Mouse (Mus musculus): Measurements from ENCODE around the gene Cdk5. TPM values are rescaled to one million over a fixed set of nuclear protein-coding genes. Genes with fewer than 3 reads are reported as not detected.

The Cdk5 gene
- polyA plus RNA-seq, 1 experiment from 2014 or later = 50.1 TPM

- peak overlapping the region; percentile 79 for H3K27ac ChIP-seq
- H3K4me1 ChIP-seq = peaks cover 63% of the 10 kb centered on the region
- peak overlapping the region; percentile 78; the same call in 1 of the 2 replicates for H3K4me3 ChIP-seq (replicated peaks)
- peaks cover 32% of the 10 kb centered on the region for H3K36me3 ChIP-seq
- peak overlapping the region; percentile 87 for H3K4me2 ChIP-seq
- H3K27me3 ChIP-seq = no peaks in the 10 kb centered on the region
- 21% methylated on average over 12 of the region's 12 CpGs for WGBS
- ATAC-seq (replicated peaks; ENCODE audit: low FRiP score) = no peak
- H3K9ac ChIP-seq = 0 out of 2 replicates have a peak overlapping the region, but pooled peaks have one; percentile 10
- no peaks in the 10 kb centered on the region for H3K9me3 ChIP-seq (replicated peaks)
These were observed 3.9 kb upstream of the Cdk5 start for GRCm38 (mm10) chr5:24427285-24427633.

DNA sequence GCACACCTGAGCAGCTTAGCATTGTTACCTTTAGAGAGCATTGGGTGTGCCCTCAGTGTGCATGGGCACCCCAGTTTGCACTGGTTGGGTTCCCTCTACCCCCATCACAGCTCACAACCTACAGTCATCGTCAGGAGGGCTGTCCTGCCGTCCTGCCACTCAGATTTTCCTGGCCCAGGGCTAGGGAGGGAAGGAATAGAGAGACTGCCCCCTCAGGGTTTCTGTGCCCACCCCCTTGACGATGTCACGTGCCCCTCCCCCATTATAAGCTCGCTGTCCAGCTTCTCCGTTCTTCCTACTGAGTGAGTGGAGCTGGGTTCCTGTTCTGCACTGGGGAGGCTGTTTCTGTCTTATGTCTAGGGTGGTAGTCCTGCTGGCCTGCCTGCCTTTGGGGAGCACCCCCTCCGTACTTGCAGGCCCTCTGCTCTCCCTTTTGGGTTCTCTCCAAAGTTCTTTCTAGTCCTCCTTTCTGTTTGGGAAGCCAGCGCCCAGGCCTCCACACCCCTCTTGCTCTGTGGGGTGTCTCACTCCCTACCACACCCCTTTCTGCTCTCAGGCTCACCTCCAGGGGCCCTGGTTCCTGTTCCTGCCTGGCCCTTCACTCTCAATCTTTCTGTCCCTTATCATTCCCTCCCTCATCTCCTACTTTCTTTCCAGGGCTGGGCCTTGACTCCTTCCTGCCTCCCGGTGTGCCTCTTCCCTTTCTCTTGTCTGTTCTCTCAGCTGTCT lies 3.4 kb upstream of the Cdk5 start:
- peak overlapping the region; percentile 87 for H3K4me2 ChIP-seq
- H3K36me3 ChIP-seq = peaks cover 27% of the 10 kb centered on the region
- H3K9ac ChIP-seq = peak overlapping the region; percentile 72; the same call in 1 of the 2 replicates
- 16% methylated on average over 9 of the region's 9 CpGs for WGBS
- no peaks in the 10 kb centered on the region for H3K27me3 ChIP-seq
- peak overlapping the region; percentile 78 for H3K4me3 ChIP-seq (replicated peaks)
- H3K27ac ChIP-seq = peak overlapping the region; percentile 96; the same call in 1 of the 2 replicates
- ATAC-seq (replicated peaks; ENCODE audit: low FRiP score) = no peak
- peaks cover 65% of the 10 kb centered on the region for H3K4me1 ChIP-seq
- no peaks in the 10 kb centered on the region for H3K9me3 ChIP-seq (replicated peaks)

- Histone ChIP-seq H3K27ac (peak overlapping the region; percentile 96), H3K4me3 (replicated peaks) (peak overlapping the region; percentile 78), H3K4me1 (peaks cover 65% of the 10 kb centered on the region), H3K27me3 (no peaks in the 10 kb centered on the region), H3K9me3 (replicated peaks) (no peaks in the 10 kb centered on the region), H3K9ac (peak overlapping the region; percentile 72), H3K36me3 (peaks cover 27% of the 10 kb centered on the region), H3K4me2 (peak overlapping the region; percentile 87)
- no peak for ATAC-seq (replicated peaks; ENCODE audit: low FRiP score)
- under 1% methylated on average over 10 of the region's 10 CpGs for WGBS
These were observed 2.7 kb upstream of the Cdk5 start for GRCm38 (mm10) chr5:24426037-24426432.

DNA sequence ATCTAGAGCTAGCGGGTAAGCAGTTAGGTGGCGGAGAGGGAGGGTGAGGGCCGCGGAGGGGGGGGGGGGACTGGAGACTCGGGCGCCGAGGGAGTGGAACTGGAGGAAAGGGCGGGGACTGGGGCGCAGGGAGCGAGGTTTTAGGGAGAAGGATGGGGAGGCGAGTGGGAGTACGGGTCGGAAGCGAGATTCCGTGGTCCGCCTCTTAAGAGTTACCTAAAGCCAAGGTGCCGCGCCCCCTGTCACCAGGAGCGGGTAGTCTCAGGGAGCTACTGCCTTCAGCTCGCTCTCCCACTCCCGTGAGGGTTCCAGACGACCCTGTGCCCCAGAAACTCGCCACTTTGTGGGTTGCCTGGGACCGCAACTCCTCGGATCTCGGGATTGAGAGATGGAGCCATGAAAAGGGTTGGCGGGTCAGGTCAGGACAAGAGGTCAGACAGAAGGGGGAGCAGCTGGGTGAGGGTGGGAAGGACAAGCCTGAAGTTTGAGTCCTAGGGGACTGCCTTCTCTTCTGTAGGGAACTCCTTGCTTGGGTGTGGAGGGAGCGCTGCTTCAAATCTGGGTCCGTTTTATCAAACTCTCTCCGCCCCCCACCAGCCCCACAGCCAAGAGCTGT lies 2.2 kb upstream of the Cdk5 start:
- Histone ChIP-seq H3K27me3 (no peaks in the 10 kb centered on the region), H3K27ac (peak overlapping the region; percentile 96), H3K9ac (peak overlapping the region; percentile 72), H3K36me3 (peaks cover 27% of the 10 kb centered on the region), H3K4me1 (peaks cover 65% of the 10 kb centered on the region), H3K9me3 (replicated peaks) (no peaks in the 10 kb centered on the region), H3K4me3 (replicated peaks) (peak overlapping the region; percentile 78), H3K4me2 (peak overlapping the region; percentile 87)
- WGBS = under 1% methylated on average over 27 of the region's 30 CpGs
- ATAC-seq (replicated peaks; ENCODE audit: low FRiP score) = no peak; the same call in 1 of the 2 replicates

GRCm38 (mm10) chr5:24424861-24425411 lies 1.6 kb upstream of the Cdk5 start:
- under 1% methylated on average over 59 of the region's 60 CpGs for WGBS
- peak; percentile 19; the same call in 1 of the 2 replicates for ATAC-seq (replicated peaks; ENCODE audit: low FRiP score)

DNA sequence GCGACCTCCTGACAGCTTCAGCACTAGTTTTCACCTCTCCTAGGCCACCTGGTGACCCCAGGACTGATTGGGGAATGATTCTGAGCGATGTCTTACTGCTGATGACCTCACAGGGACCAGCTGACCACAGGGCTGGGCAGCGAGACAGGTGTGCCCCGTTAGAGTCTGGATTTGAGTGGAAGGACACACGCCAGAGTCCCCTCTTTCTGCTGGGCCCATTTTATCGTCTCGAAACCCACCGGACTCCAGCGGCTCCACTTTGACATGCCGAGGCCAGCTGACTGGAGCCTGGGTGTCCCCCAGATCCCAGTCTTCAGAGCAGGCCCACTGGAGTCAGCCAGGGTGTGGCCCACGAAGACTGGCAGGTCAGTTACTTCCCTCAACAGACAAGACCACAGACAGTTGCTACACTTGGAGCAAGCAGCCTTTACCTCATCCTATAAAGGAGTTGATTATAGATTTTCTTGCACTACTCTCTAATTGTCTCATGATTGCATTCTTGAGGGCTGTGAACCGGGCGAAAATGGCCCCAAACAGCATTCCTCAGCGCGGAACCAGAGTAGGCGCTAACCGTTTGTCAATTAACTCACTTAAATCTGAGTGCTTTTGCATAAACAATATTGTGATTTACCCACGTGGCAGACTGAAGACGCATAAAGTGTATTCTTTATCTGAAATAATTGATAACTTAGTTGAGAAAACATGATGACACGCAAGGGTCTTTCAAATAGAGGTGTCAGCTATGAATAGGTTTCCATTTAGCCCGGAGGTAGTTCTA lies 863 bp upstream of the Cdk5 start:
- 10% methylated on average over 21 of the region's 21 CpGs for WGBS
- ATAC-seq (replicated peaks; ENCODE audit: low FRiP score) = no peak; the same call in none of the 2 replicates
- peaks cover 60% of the 10 kb centered on the region for H3K4me1 ChIP-seq

More at GRCm38 (mm10) chr5:24424861-24425411, 1.6 kb upstream of the Cdk5 start:
- Histone ChIP-seq H3K4me1 (peaks cover 65% of the 10 kb centered on the region), H3K27ac (peak overlapping the region; percentile 96), H3K9me3 (replicated peaks) (no peaks in the 10 kb centered on the region), H3K4me3 (replicated peaks) (peak overlapping the region; percentile 78), H3K4me2 (peak overlapping the region; percentile 87), H3K9ac (peak overlapping the region; percentile 72), H3K27me3 (no peaks in the 10 kb centered on the region), H3K36me3 (peaks cover 25% of the 10 kb centered on the region)

DNA sequence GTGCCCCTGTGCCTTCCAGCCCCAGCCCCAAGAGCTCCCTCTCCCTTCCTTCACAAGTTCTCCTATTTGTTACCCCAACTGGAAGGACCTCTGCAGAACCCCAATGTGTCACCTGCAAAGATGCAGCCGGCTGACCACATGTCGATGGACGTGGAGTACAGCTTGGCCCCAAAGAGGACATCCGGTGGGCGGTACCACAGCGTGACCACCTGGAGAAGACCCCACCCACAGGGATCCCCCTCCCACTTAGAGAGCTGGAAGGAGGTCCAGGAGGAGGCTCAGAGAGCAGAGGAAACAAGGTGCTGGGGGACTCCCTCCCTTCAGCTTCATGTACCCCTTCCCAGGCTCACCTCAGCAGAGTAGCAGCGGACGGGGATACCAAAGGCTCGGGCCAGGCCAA lies 2.9 kb downstream of the Cdk5 start:
- Histone ChIP-seq H3K27ac (no peak overlapping the region), H3K9me3 (replicated peaks) (no peaks in the 10 kb centered on the region), H3K4me2 (no peak overlapping the region), H3K4me3 (replicated peaks) (no peak overlapping the region), H3K9ac (no peak overlapping the region), H3K4me1 (peaks cover 35% of the 10 kb centered on the region), H3K36me3 (peaks cover 30% of the 10 kb centered on the region), H3K27me3 (no peaks in the 10 kb centered on the region)
- WGBS = 86% methylated on average over 9 of the region's 9 CpGs
- ATAC-seq (replicated peaks; ENCODE audit: low FRiP score) = no peak

More for the DNA sequence above, 863 bp upstream of the Cdk5 start:
- peak overlapping the region; percentile 87 for H3K4me2 ChIP-seq
- peaks cover 25% of the 10 kb centered on the region for H3K36me3 ChIP-seq
- peak overlapping the region; percentile 78 for H3K4me3 ChIP-seq (replicated peaks)
- no peaks in the 10 kb centered on the region for H3K27me3 ChIP-seq
- no peaks in the 10 kb centered on the region for H3K9me3 ChIP-seq (replicated peaks)
- peak overlapping the region; percentile 96 for H3K27ac ChIP-seq
- peak overlapping the region; percentile 72 for H3K9ac ChIP-seq

DNA sequence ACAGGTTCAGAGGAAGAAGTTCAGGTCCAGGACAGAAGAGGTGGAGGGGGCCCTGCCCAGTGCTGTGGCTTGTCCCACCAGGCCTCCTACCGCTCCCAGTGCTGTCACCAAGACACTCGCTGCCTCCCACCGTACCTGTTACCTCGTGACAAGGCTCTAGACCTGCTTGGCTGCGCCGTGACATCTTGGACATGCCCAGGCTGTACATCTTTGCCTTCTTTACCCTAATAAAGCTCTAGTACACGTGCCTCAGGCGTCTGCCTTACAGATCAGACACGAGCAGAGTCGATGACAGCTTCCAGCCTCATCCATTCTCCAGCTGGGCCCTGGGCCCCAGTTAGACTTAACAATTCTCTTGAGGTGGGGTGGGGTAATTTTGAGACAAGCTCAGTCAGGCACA lies 5.7 kb downstream of the Cdk5 start:
- Histone ChIP-seq H3K4me1 (peaks cover 31% of the 10 kb centered on the region), H3K36me3 (peaks cover 30% of the 10 kb centered on the region), H3K4me3 (replicated peaks) (no peak overlapping the region), H3K9ac (no peak overlapping the region), H3K9me3 (replicated peaks) (no peaks in the 10 kb centered on the region), H3K27ac (no peak overlapping the region), H3K4me2 (no peak overlapping the region), H3K27me3 (no peaks in the 10 kb centered on the region)
- no peak for ATAC-seq (replicated peaks; ENCODE audit: low FRiP score)
- 91% methylated on average over 10 of the region's 10 CpGs for WGBS

GRCm38 (mm10) chr5:24416222-24416736 lies 7.1 kb downstream of the Cdk5 start:
- Histone ChIP-seq H3K4me1 (peaks cover 26% of the 10 kb centered on the region), H3K27me3 (no peaks in the 10 kb centered on the region), H3K4me2 (peak overlapping the region; percentile 36; the same call in 1 of the 2 replicates), H3K4me3 (replicated peaks) (no peak overlapping the region), H3K9ac (no peak overlapping the region), H3K36me3 (peaks cover 26% of the 10 kb centered on the region), H3K9me3 (replicated peaks) (no peaks in the 10 kb centered on the region), H3K27ac (no peak overlapping the region)
- ATAC-seq (replicated peaks; ENCODE audit: low FRiP score) = peak; percentile 41; the same call in 1 of the 2 replicates
- WGBS = 2% methylated on average over 21 of the region's 21 CpGs

DNA sequence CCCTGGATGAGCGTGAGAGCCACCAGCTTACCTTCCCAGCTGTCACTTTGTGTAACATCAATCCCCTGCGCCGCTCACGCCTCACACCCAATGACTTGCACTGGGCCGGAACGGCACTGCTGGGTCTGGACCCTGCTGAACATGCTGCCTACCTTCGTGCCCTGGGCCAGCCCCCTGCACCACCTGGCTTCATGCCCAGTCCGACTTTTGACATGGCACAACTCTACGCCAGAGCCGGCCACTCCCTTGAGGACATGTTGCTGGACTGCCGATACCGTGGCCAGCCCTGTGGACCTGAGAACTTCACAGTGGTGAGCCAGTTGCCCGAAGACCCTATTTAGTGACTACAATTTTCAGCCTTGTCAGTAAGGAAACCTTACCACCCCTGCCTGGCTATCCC lies 9.4 kb downstream of the Cdk5 start:
- Histone ChIP-seq H3K36me3 (peaks cover 14% of the 10 kb centered on the region), H3K9me3 (replicated peaks) (no peaks in the 10 kb centered on the region), H3K4me3 (replicated peaks) (no peak overlapping the region), H3K9ac (no peak overlapping the region), H3K4me2 (peak overlapping the region; percentile 16; the same call in 1 of the 2 replicates), H3K4me1 (peaks cover 26% of the 10 kb centered on the region), H3K27ac (no peak overlapping the region), H3K27me3 (no peaks in the 10 kb centered on the region)
- WGBS = 65% methylated on average over 13 of the region's 13 CpGs
- peak; percentile 6; the same call in 1 of the 2 replicates for ATAC-seq (replicated peaks; ENCODE audit: low FRiP score)

DNA sequence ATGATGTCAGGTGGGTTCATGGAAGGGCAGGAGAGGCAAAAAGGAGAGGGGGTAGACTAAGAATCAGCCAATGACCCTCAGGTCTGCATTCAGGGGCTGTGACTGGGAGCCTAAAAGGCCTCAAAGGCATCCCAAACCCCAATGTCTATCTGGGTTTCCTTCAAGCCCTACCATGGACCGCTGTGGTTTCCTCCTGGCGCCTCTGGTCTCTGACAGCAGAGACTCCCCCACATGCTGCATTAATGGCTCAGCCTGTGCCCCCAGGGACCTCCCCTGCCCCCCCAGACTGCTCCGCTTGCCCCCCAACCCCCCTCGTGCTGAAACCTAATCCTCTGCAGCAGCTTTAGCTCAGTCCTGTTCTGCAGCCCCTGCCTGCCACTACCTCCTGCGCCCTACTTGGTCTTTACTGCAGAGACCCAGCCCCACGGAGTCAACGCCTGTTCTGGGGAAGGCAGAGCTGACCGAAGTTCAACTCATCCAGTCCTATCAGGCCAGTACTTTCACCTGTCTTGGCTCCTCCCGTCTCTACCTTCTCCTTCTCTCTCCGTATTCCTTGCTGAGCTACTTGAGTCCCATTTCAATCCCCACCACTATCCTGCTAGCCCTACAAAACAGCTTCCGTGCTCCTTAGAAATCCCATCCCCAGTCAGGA lies 10.2 kb downstream of the Cdk5 start, which contains the start of gene Asic3:
TSS of gene Asic3 (plus strand) at position 351 of the 652 bp plus-strand sequence.
- H3K36me3 ChIP-seq = peaks cover 13% of the 10 kb centered on the region
- H3K9me3 ChIP-seq (replicated peaks) = no peaks in the 10 kb centered on the region
- peaks cover 26% of the 10 kb centered on the region for H3K4me1 ChIP-seq
- no peaks in the 10 kb centered on the region for H3K27me3 ChIP-seq
- H3K27ac ChIP-seq = 0 out of 2 replicates have a peak within 1 kb of the TSS, but pooled peaks have one; percentile 18
- WGBS = 24% methylated on average over 11 of the region's 11 CpGs
- H3K9ac ChIP-seq = no peak within 1 kb of the TSS
- no peak within 1 kb of the TSS for H3K4me3 ChIP-seq (replicated peaks)
- peak within 1 kb of the TSS; percentile 16 for H3K4me2 ChIP-seq
- peak; percentile 10; the same call in 1 of the 2 replicates for ATAC-seq (replicated peaks; ENCODE audit: low FRiP score)
